31 mouse cellular contexts compared by ENCODE assay signal in the genomic region with DNA sequence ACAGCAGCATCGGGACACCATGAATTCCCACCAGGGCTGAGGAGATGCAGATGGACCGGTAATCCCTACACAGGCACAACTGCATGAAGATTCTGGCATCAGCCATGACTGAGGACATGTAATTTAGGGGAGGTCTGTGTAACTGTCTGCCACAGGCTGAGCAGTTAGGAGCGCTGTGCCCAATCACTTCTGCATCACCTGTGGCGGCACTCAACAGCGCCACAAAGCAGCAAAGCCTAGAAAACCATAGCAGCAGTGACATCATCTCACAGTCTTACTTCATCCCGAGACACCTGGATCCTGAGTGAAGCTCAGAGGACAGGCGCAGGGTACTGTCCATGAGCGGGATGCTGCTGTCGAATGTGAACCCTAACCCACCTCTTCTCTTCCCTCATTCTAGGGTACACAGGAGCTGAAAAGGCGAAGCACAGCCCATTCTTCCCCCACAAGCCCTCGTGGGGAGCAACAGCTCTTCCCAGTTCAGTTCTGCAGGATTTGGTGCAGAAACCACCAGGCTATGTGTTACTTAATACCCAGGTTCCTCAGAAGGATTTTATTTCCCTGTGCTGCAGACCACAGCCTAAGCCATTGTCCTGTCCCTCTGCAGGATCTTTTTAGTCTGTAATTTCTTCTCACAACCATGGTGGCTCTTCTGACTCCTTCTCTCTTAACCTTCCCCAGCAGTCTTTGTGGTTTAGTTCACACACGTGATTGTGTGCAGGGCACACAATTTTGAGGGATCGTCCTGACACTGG. TPM values are rescaled to one million over a fixed set of nuclear protein-coding genes. Genes with fewer than 3 reads are reported as not detected.
DNase-seq lines count a peak whose midpoint lies in the region; ATAC-seq and TF ChIP-seq lines count a peak whose summit lies in the region.
"Had no signal": no experiment of that assay in that cellular context is flagged by ENCODE, and none has a peak within 500 bp of the region (broad histone marks: within the 10 kb centered on the region; RNA-seq: fewer than 3 reads in every experiment).

No protein-coding gene starts in this region.

- H3K4me1 ChIP-seq in liver, embryonic 11.5 days (replicated peaks; ENCODE audit: control insufficient read depth, insufficient read depth, low read length) = peaks cover 34% of the 10 kb centered on the region
- H3K4me1 ChIP-seq in bone marrow macrophage, adult 2 months (ENCODE audit: control insufficient read depth, insufficient read depth, low read length) = peaks cover 39% of the 10 kb centered on the region

- no peak overlapping the region for H3K4me2 ChIP-seq in liver, embryonic 11.5 days
- H3K4me2 ChIP-seq: embryonic facial prominence, embryonic 12.5 days; heart, embryonic 15.5 days; hindbrain, embryonic 12.5 days; limb, embryonic 12.5 days; liver, embryonic 12.5 days; midbrain, embryonic 12.5 days; neural tube, embryonic 12.5 days had no signal

- 78% methylated on average over 13 of the region's 13 CpGs for WGBS in liver, embryonic 11.5 days

- TF ChIP-seq CTCF in bone marrow macrophage, adult 2 months (IDR thresholded peaks at IDR 0.05; ENCODE audit: low read depth, low read length) = no peak

- ATAC-seq in liver, embryonic 11.5 days (replicated peaks; ENCODE audit: low FRiP score) = 0 out of 2 replicates have a peak, but pooled peaks have one; percentile 6
- ATAC-seq in common myeloid progenitor, adult 5-6 weeks (replicated peaks; ENCODE audit: low read depth, poor library complexity, severe bottlenecking) = 0 out of 2 replicates have a peak, but pooled peaks have one; percentile 6
- ATAC-seq in megakaryocyte progenitor cell, adult 5-6 weeks (replicated peaks; ENCODE audit: poor library complexity) = peak; percentile 35
- ATAC-seq: activated CD4-positive, CD25-positive, alpha-beta regulatory T cell, adult 4 months; forebrain, postnatal 0 days; intestine, postnatal 0 days; liver, embryonic 12.5 days had no signal

- H3K9ac ChIP-seq in liver, embryonic 11.5 days (ENCODE audit: low read depth, low read length) = no peak overlapping the region
- H3K9ac ChIP-seq: embryonic facial prominence, embryonic 12.5 days; forebrain, postnatal 0 days; heart, embryonic 15.5 days; hindbrain, embryonic 12.5 days; limb, embryonic 12.5 days; liver, embryonic 12.5 days; liver, postnatal 0 days; midbrain, embryonic 12.5 days; neural tube, embryonic 12.5 days had no signal

- H3K4me3 ChIP-seq in liver, embryonic 11.5 days (ENCODE audit: low read depth, low read length) = no peak overlapping the region
- H3K4me3 ChIP-seq in bone marrow macrophage, adult 2 months (ENCODE audit: insufficient read depth, low read length) = no peak overlapping the region
- H3K4me3 ChIP-seq: embryonic facial prominence, embryonic 12.5 days; forebrain, embryonic 10.5 days; heart, embryonic 10.5 days; heart, embryonic 15.5 days; hindbrain, embryonic 12.5 days; limb, embryonic 12.5 days; liver, embryonic 12.5 days; midbrain, embryonic 12.5 days; myocyte; neural tube, embryonic 12.5 days had no signal

- H3K36me3 ChIP-seq in liver, embryonic 11.5 days (ENCODE audit: control insufficient read depth, insufficient read depth, low read length) = no peaks in the 10 kb centered on the region
- H3K36me3 ChIP-seq: embryonic facial prominence, embryonic 12.5 days; forebrain, embryonic 10.5 days; heart, embryonic 10.5 days; hindbrain, embryonic 12.5 days; limb, embryonic 12.5 days; midbrain, embryonic 12.5 days; neural tube, embryonic 12.5 days had no signal

- TF ChIP-seq POLR2A in bone marrow macrophage, adult 2 months (IDR thresholded peaks at IDR 0.05; ENCODE audit: borderline replicate concordance, low read depth, low read length) = no peak

- no peak for DNase-seq in liver, embryonic 11.5 days (ENCODE audit: low spot score)
- DNase-seq in liver = no peak
- no peak for DNase-seq in retina, embryonic 14.5 days (ENCODE audit: low spot score)
- DNase-seq in right cerebral cortex, postnatal 25 days = no peak
- DNase-seq: adrenal gland, adult 2 months; B cell, adult 2 months; cerebellum, adult 8-10 months; cerebellum, postnatal 25 days; forebrain, postnatal 0 days; gastrocnemius, postnatal 10 days; kidney, adult 9 months; kidney, postnatal 10 days; layer of hippocampus, adult 9-11 months; liver, postnatal 0 days; lung, postnatal 36 days had no signal

- no peak overlapping the region for H3K27ac ChIP-seq in liver, embryonic 11.5 days (ENCODE audit: low read depth, low read length)
- H3K27ac ChIP-seq in bone marrow macrophage, adult 2 months (ENCODE audit: insufficient read depth, low read depth, low read length) = peak overlapping the region; percentile 4; the same call in 1 of the 2 replicates
- H3K27ac ChIP-seq: embryonic facial prominence, embryonic 12.5 days; forebrain, embryonic 10.5 days; heart, embryonic 10.5 days; heart, embryonic 15.5 days; hindbrain, embryonic 12.5 days; limb, embryonic 12.5 days; liver, embryonic 12.5 days; midbrain, embryonic 12.5 days; neural tube, embryonic 12.5 days had no signal

- H3K27me3 ChIP-seq in liver, embryonic 11.5 days (replicated peaks; ENCODE audit: control insufficient read depth, insufficient read depth, low read length) = no peaks in the 10 kb centered on the region
- H3K27me3 ChIP-seq: embryonic facial prominence, embryonic 12.5 days; heart, embryonic 15.5 days; hindbrain, embryonic 12.5 days; liver, embryonic 12.5 days; midbrain, embryonic 12.5 days; neural tube, embryonic 12.5 days had no signal

- no peaks in the 10 kb centered on the region for H3K9me3 ChIP-seq in liver, embryonic 11.5 days (ENCODE audit: control insufficient read depth, low read length)
- H3K9me3 ChIP-seq: embryonic facial prominence, embryonic 12.5 days; forebrain, embryonic 10.5 days; heart, embryonic 10.5 days; heart, embryonic 15.5 days; hindbrain, embryonic 12.5 days; limb, embryonic 12.5 days; liver, embryonic 12.5 days; midbrain, embryonic 12.5 days; neural tube, embryonic 12.5 days had no signal

RNA-seq across cellular contexts. Expression of gene Pip4k2a, which starts 34.5 kb away (rescaled TPM):
- polyA plus RNA-seq in liver, embryonic 11.5 days (2014; fragmentation: Nextera tagmentation; extraction: Ambion mirVana) = 20.1 and 20.5 TPM in 2 replicates
- 165 and 187 TPM in 2 replicates for polyA plus RNA-seq in bone marrow macrophage, adult 2 months (2012; ENCODE audit: insufficient read depth, insufficient read length, missing spikeins)
- 30.1 and 51.8 TPM in 2 replicates for total RNA-seq in common myeloid progenitor, adult 5-6 weeks (2017)
- 47.3 and 62.2 TPM in 2 replicates for total RNA-seq in megakaryocyte progenitor cell, adult 5-6 weeks (2015)
- total RNA-seq in megakaryocyte progenitor cell, adult 5-6 weeks (2017) = 23.2 and 23.5 TPM in 2 replicates

RNA-seq across cellular contexts. Expression of gene 4930426L09Rik, which starts 34.7 kb away (rescaled TPM):
- polyA plus RNA-seq in liver, embryonic 11.5 days (2014; fragmentation: Nextera tagmentation; extraction: Ambion mirVana) = 0.21 and 0.48 TPM in 2 replicates
- polyA plus RNA-seq in bone marrow macrophage, adult 2 months (2012; ENCODE audit: insufficient read depth, insufficient read length, missing spikeins) = 1.8 and 2.0 TPM in 2 replicates
- total RNA-seq in common myeloid progenitor, adult 5-6 weeks (2017) = not detected in 2 replicates
- 1.2 and 1.4 TPM in 2 replicates for total RNA-seq in megakaryocyte progenitor cell, adult 5-6 weeks (2015)
- 0.17 TPM in 1 of 2 replicates, not detected in the other for total RNA-seq in megakaryocyte progenitor cell, adult 5-6 weeks (2017)
- polyA plus RNA-seq: lung, embryonic 16.5 days had no signal
